Mouse (Mus musculus) heart, embryonic 10.5 days (tissue): ENCODE data around the gene Abtb2. TPM values are rescaled to one million over a fixed set of nuclear protein-coding genes. Genes with fewer than 3 reads are reported as not detected.
A peak's percentile ranks its signal among the peaks of the same experiment; 100 is the strongest.

Experiments
- DNase-seq: peaks from one replicate; pipeline ENCODE4 v3.0.0-alpha.2; 2017; ENCODE audit warnings: low spot score
- H3K27ac ChIP-seq: fragments of 300-500 bp; sonication (generic); 2 replicates; pipeline ENCODE4 v1.5.1; 2016; ENCODE audit warnings: mild to moderate bottlenecking
- H3K27me3 ChIP-seq: fragments of 300-500 bp; sonication (generic); 2 replicates; pipeline ENCODE4 v1.6.1; 2016; ENCODE audit warnings: mild to moderate bottlenecking; ENCODE audit not compliant: poor library complexity, insufficient read depth, severe bottlenecking
- H3K36me3 ChIP-seq: fragments of 300-500 bp; sonication (generic); 2 replicates; pipeline ENCODE4 v1.6.1; 2016; ENCODE audit warnings: mild to moderate bottlenecking, moderate library complexity
- H3K4me1 ChIP-seq: fragments of 300-500 bp; sonication (generic); 2 replicates; pipeline ENCODE4 v1.6.1; 2016; ENCODE audit warnings: mild to moderate bottlenecking
- H3K4me3 ChIP-seq: fragments of 300-500 bp; sonication (generic); 2 replicates; pipeline ENCODE4 v1.5.1; 2016; ENCODE audit warnings: mild to moderate bottlenecking, moderate library complexity
- H3K9me3 ChIP-seq: fragments of 300-500 bp; sonication (generic); 2 replicates; pipeline ENCODE4 v1.6.1; 2016; ENCODE audit warnings: mild to moderate bottlenecking, moderate library complexity
- WGBS: fragments of 180-500 bp; shearing (Covaris S2); methylation state at CpG from one replicate; pipeline ENCODE4 v1.1.7; 2016; 5-methylcytosine and 5-hydroxymethylcytosine counted together
- polyA plus RNA-seq: library from polyadenylated mRNA; unstranded; fragments of >200 nt; fragmentation: Nextera tagmentation; extraction: Ambion mirVana; gene quantifications from 2 replicates; pipeline ENCODE4 v1.2.1, GENCODE M21; 2016

The Abtb2 gene
- polyA plus RNA-seq, 1 experiment from 2014 or later: 19.0 TPM

DNA sequence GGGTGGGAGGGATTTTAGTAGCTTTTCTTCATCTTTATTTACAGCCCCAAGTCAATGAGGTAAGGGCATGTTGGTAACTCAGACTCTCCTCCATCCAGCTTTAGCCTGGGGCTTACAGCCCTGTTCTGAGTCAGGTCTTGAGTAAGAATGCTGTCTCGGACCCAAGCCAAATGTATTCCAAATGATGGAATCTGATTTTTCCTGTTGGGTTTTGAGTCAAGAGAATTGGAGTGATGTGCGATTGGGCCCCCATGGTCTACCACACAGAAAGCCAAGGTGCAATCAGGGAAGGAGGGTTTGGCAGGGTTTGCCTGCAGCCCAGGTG is 66.8 kb downstream of the Abtb2 start:
- DNase-seq: no peak
- no peaks in the 10 kb centered on the region for H3K27me3 ChIP-seq
- H3K4me1 ChIP-seq: peaks cover 77% of the 10 kb centered on the region
- 82% methylated on average over 2 of the region's 2 CpGs for WGBS
- no peak overlapping the region for H3K4me3 ChIP-seq
- no peaks in the 10 kb centered on the region for H3K9me3 ChIP-seq
- no peaks in the 10 kb centered on the region for H3K36me3 ChIP-seq
- H3K27ac ChIP-seq: no peak overlapping the region

DNA sequence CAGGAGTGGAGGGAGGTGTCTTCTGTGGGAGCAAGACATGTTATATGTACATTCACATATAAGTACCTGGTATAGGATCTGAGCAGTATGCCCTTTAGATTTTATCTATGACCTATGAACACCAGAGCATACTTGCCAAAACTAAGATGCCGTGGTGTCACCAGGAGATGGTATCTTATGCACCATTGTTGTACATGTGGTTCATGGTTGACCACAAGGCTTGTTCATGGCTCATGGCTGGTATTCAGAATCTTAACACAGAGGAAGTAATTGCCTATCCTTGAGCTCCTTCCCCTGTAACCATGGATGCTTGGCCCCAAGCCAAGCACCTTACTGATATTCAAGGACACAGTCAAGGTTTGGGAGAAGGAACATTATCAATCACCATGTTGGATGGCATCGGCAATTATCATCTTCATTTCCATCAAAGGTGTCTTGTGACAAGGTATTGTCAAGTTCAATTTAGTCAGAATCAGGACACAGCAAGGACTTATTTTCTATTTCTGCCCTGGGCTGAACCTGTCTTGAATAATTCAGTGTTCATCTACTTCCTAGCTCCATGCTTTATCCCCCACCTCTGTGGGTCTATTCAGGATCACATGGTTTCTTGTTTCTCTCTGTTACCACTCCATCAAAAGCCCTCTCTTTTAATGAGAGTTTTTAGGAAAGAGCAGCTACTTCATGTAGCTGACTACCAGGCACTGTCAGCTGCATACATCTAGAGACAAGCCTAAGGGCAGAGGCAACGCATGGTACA is 69.8 kb downstream of the Abtb2 start:
- Histone ChIP-seq H3K27me3 (no peaks in the 10 kb centered on the region), H3K4me3 (no peak overlapping the region), H3K36me3 (no peaks in the 10 kb centered on the region), H3K9me3 (no peaks in the 10 kb centered on the region), H3K4me1 (peaks cover 79% of the 10 kb centered on the region), H3K27ac (no peak overlapping the region)
- WGBS: 90% methylated on average over 3 of the region's 3 CpGs
- no peak for DNase-seq

DNA sequence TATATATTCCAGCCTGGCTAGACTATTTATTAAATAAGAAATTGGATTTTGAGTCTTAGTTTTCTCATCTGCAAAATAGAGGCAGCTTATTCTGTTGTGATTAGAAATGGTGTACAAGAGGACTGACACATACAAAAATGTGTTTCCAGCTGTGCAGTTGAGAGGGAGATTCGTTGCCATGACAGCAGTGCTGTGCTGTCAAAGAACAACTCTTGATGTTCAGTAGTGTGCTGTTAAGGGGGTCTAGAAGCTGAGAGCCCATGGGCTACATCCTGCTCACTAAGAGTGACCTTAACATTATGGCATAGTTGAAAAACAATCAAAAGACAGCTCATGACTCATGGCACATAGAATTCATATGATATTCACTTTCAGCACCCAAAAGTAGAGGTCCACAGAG is 71.3 kb downstream of the Abtb2 start:
- Histone ChIP-seq H3K4me1 (peaks cover 80% of the 10 kb centered on the region), H3K27ac (no peak overlapping the region), H3K36me3 (no peaks in the 10 kb centered on the region), H3K4me3 (no peak overlapping the region), H3K9me3 (no peaks in the 10 kb centered on the region), H3K27me3 (no peaks in the 10 kb centered on the region)
- WGBS: 80% methylated on average over 1 of the region's 1 CpGs
- no peak for DNase-seq

DNA sequence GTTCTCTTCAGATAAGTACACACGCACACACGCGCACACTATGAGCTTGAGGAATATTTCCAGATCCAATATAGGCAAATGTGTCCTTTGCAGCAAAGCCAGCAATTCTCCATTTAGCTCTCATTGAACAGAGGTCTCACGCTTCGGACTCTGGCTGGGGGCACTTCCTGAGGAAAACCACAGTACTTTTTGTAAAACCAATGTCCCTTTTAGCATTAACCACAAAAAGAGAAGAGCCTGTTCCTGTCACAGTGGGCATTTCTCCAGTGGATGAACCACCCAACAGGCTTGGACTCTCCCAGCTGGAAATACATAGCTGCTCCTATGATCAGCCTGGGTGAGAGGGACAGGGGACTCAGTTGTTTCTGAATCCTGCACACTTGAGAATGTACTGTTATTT is 71.8 kb downstream of the Abtb2 start:
- Histone ChIP-seq H3K27ac (no peak overlapping the region), H3K4me1 (peaks cover 74% of the 10 kb centered on the region), H3K4me3 (no peak overlapping the region), H3K27me3 (no peaks in the 10 kb centered on the region), H3K36me3 (no peaks in the 10 kb centered on the region), H3K9me3 (no peaks in the 10 kb centered on the region)
- 93% methylated on average over 5 of the region's 5 CpGs for WGBS
- DNase-seq: no peak

DNA sequence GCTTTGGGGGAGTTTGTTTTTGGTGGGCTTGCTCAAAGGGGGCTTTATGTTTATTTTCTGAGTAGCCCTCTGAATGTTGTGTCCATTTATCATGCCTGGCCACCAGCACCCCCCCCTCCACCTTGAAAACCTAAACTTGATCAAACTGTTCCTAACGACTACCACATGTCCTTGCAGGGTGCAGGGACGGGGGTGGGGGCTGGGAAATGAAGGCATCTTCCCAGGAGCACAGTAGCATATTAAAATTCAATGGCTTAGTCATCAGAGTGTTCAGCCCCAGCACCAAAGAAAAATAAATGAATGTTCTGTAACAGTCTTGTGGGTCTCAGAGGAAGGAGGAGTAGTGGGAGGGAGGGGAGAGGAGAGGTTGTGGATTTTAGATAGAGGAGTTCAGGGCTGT is 73.6 kb downstream of the Abtb2 start:
- H3K9me3 ChIP-seq: no peaks in the 10 kb centered on the region
- H3K4me1 ChIP-seq: peaks cover 73% of the 10 kb centered on the region
- no peak for DNase-seq
- no peaks in the 10 kb centered on the region for H3K27me3 ChIP-seq
- H3K4me3 ChIP-seq: no peak overlapping the region
- no peaks in the 10 kb centered on the region for H3K36me3 ChIP-seq
- 0 out of 2 replicates have a peak overlapping the region, but pooled peaks have one; percentile 57 for H3K27ac ChIP-seq
- 26% methylated on average over 2 of the region's 2 CpGs for WGBS

DNA sequence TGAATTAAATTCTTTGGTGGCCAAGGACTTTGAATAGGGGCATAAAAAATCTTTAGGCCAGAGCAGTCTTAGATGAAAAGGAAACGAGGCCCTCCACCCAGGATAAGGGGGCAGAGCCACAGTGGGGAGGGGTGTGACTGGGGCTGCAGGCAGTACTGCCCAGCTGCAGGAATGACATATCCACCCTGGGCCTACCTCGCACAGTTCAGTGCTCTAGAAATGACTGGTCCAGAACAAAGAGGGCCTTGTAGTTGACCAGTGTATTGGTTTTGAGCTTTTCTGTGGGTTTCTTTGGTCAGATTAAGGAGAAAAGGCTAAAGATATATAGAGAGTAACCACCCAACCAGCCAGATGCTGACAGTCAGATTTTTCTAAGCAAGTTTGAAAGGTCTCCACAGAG is 74.8 kb downstream of the Abtb2 start:
- Histone ChIP-seq H3K36me3 (no peaks in the 10 kb centered on the region), H3K27me3 (no peaks in the 10 kb centered on the region), H3K4me1 (peaks cover 70% of the 10 kb centered on the region), H3K27ac (0 out of 2 replicates have a peak overlapping the region, but pooled peaks have one; percentile 57), H3K9me3 (no peaks in the 10 kb centered on the region), H3K4me3 (no peak overlapping the region)
- DNase-seq: no peak
- WGBS: 40% methylated on average over 2 of the region's 2 CpGs

DNA sequence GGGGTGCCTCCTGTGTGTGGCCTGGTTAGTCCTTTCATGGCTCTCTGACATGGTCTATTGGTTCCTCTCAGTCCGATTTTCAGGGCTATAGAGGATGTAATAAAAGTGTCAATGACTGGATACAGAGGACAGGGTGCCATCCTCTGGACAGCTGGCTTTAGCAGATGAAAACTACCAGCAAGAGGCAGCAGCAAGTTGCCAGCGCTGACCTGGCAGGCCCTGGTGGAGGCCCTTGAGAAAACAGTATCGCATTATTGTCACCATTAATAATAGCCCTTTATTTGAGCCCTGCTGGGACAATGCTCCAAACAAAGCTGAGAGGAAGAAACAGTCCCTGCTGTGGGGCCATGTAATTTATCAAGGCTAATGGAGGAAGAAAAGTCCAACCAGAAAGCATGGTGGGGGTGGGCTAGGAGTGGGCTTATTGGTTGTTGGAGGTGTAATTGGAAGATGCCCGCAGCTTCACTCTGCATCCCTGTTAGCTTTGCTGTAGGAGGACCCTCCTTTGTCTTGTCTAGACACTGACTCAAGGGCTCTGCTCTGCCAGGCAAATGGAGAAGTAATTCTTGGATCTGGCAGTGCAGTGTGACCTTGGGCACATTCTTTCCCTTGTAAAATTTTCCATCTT is 77.6 kb downstream of the Abtb2 start:
- no peak overlapping the region for H3K27ac ChIP-seq
- H3K27me3 ChIP-seq: no peaks in the 10 kb centered on the region
- WGBS: 77% methylated on average over 4 of the region's 4 CpGs

DNA sequence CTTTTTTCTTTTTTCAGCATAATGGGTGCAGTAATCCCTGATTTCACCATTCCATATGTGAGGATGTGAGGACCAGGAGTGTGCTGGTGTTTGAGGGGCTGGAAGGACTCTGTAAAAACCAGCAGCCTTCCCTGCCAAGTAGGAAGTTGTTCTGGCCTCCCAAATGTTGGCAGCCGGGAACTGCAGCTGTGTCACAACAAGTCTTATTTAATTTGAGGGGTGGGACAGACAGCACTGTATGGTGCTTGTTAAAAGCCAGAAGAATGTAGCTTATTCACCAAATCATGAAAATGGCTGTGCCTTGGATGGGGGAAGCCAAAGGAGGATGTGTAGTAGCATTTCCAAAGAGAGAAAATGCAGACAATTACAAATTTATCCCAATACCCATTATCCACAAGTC is 78.3 kb downstream of the Abtb2 start:
- Histone ChIP-seq H3K27me3 (no peaks in the 10 kb centered on the region), H3K9me3 (no peaks in the 10 kb centered on the region), H3K27ac (no peak overlapping the region), H3K4me3 (no peak overlapping the region), H3K4me1 (peaks cover 40% of the 10 kb centered on the region), H3K36me3 (no peaks in the 10 kb centered on the region)
- 63% methylated on average over 1 of the region's 1 CpGs for WGBS
- no peak for DNase-seq

More for the DNA sequence above, 77.6 kb downstream of the Abtb2 start:
- Histone ChIP-seq H3K9me3 (no peaks in the 10 kb centered on the region), H3K4me1 (peaks cover 48% of the 10 kb centered on the region), H3K36me3 (no peaks in the 10 kb centered on the region), H3K4me3 (no peak overlapping the region)
- DNase-seq: no peak

DNA sequence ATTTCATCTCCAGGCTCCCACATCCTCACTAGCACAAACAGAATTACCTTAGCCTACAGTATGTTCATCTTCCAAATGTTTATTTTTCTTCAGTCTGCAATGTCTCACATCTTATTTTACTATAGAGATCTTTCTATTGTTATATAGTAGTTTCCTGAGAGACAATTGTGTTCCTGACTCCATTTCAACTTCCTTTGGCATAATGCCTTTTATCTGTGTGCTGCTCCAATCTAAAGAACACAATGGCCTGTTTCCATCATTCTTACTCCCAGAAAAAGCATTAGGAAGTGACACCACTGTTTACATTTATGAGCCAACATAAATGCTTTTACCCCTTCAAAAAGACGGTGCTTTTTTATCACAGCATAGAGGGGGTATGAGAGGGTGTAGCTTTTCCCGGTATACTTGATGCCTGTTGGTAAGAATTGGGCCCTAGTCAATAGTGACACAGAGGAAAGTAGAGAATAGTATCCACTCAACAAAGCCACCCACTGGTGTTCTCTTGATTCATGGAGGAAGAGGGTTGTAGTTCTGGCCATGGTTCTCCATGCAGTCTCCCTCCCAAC is 84.3 kb downstream of the Abtb2 start:
- Histone ChIP-seq H3K27ac (no peak overlapping the region), H3K4me3 (no peak overlapping the region), H3K27me3 (no peaks in the 10 kb centered on the region), H3K9me3 (no peaks in the 10 kb centered on the region), H3K36me3 (no peaks in the 10 kb centered on the region), H3K4me1 (peaks cover 41% of the 10 kb centered on the region)
- DNase-seq: no peak
- WGBS: 69% methylated on average over 2 of the region's 2 CpGs

DNA sequence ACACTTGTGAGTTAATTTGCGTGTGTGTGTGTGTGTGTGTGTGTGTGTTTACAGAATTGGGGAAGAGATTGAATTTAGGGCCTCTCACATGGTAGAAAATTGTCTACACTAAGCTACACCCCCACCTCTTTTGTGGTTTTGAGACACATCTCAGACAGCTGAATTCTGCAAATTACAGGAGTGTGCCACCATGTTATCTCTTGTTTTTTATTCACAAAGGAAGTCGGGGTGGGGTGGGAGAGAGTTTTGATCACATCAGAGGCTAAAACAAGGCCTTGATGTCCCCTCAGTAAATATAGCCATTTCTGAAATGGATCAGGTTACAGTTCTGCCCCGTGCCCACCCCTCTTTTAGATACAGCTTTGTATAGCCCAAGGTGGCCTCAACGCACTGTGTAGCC is 86.0 kb downstream of the Abtb2 start:
- Histone ChIP-seq H3K4me3 (no peak overlapping the region), H3K9me3 (no peaks in the 10 kb centered on the region), H3K27me3 (no peaks in the 10 kb centered on the region), H3K4me1 (peaks cover 54% of the 10 kb centered on the region), H3K27ac (no peak overlapping the region), H3K36me3 (no peaks in the 10 kb centered on the region)
- DNase-seq: no peak
- whole genome bisulfite sequencing: 69% methylated on average over 4 of the region's 4 CpGs

DNA sequence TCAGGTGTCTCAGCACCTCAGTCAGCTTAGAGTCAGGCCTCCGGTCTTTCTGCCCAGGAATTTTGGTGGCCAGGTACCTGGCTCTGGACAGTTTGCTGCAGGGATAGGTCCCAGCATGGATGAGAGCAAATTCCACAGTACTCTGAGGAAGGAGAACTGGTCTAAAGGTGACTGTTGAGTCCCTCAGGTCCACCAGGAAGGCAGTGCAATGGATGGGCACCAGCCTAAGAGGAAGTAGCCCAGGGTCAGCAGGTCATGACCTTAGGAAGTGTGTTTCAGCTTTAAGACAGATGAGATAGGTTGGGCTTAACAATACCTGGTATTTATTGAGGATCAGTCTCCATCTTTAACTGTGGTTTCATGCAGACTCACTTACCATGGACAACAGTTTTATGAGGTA is 88.9 kb downstream of the Abtb2 start:
- WGBS: 91% methylated on average over 1 of the region's 1 CpGs
- DNase-seq: no peak

DNA sequence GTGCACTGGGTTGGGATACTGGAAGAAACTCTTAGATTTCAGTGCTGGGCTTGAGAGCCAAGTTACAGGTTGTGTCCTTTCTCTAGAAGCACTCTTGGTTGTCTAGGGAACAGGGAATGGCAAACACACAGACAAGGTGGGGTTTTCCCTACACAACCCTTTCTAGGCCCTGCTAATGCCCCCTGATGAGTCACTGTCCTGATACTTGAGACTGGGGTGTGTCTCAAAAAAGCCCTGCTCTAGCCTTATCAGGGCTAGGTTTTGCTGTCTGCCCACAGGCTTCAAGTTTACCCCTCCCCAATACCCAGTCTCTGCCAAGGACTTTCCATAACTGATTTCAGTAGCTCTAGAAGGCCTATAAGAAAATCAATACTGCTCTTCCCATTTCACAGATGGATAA is 89.9 kb downstream of the Abtb2 start:
- Histone ChIP-seq H3K36me3 (no peaks in the 10 kb centered on the region), H3K4me3 (no peak overlapping the region), H3K9me3 (no peaks in the 10 kb centered on the region), H3K4me1 (peaks cover 86% of the 10 kb centered on the region), H3K27me3 (no peaks in the 10 kb centered on the region), H3K27ac (peak overlapping the region; percentile 29; the same call in 1 of the 2 replicates)
- no peak for DNase-seq

More for the DNA sequence above, 88.9 kb downstream of the Abtb2 start:
- Histone ChIP-seq H3K27me3 (no peaks in the 10 kb centered on the region), H3K36me3 (no peaks in the 10 kb centered on the region), H3K4me1 (peaks cover 81% of the 10 kb centered on the region), H3K9me3 (no peaks in the 10 kb centered on the region), H3K27ac (no peak overlapping the region; the same call in 1 of the 2 replicates), H3K4me3 (no peak overlapping the region)

DNA sequence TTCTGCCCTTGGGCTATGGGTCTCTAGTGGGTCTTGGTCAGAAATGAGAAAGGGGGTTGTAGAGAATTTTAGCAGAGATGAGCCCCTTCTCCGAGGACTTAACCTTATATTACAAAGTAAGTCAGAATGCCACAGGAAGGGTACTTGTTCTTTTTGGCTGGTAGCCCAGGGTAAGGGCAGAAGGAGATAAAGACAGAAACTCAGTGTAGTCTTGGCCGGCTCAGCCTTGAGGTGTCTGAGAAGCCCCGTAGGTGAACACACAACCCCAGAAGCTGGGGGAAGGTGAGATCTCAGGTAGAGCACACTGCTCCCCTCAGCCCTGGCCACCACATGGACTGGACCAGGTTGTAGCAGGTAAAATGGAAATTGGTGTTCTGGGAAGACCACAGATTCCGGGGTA is 93.1 kb downstream of the Abtb2 start:
- H3K4me1 ChIP-seq: peaks cover 79% of the 10 kb centered on the region
- no peaks in the 10 kb centered on the region for H3K27me3 ChIP-seq
- H3K27ac ChIP-seq: peak overlapping the region; percentile 77; the same call in 1 of the 2 replicates
- DNase-seq: no peak
- 62% methylated on average over 4 of the region's 4 CpGs for WGBS
- no peak overlapping the region for H3K4me3 ChIP-seq
- H3K9me3 ChIP-seq: no peaks in the 10 kb centered on the region
- H3K36me3 ChIP-seq: no peaks in the 10 kb centered on the region
